Mouse (Mus musculus): ENCODE data around the gene Mroh7. TPM values are rescaled to one million over a fixed set of nuclear protein-coding genes. Genes with fewer than 3 reads are reported as not detected.
"Not testable (repeated sequence)": the region's sequence is repeated elsewhere in the genome, so short reads cannot be mapped to it uniquely, and the experiment has no call there.

Gene Mroh7
- 0.44 and 0.45 TPM in 2 replicates for polyA plus RNA-seq (2014; fragmentation: Nextera tagmentation; extraction: Ambion mirVana)

- no peak for ATAC-seq (ENCODE audit: insufficient number of reproducible peaks, insufficient read depth, low FRiP score, low read depth)
Measured at GRCm38 (mm10) chr4:106730814-106731213, at the start of gene Mroh7. TSS of gene Mroh7 (minus strand) at chr4:106730925.

GRCm38 (mm10) chr4:106780045-106780444, 49.3 kb upstream of the Mroh7 start:
- 62% methylated on average over 3 of the region's 3 CpGs for WGBS
- Histone ChIP-seq H3K36me3 (ENCODE audit: control insufficient read depth, insufficient read depth, low read length) (no peaks in the 10 kb centered on the region), H3K27me3 (ENCODE audit: control insufficient read depth, insufficient read depth, low read length) (no peaks in the 10 kb centered on the region), H3K9me3 (ENCODE audit: control insufficient read depth, low read length) (no peaks in the 10 kb centered on the region), H3K9ac (ENCODE audit: low read length) (no peak overlapping the region), H3K4me1 (ENCODE audit: control insufficient read depth in 2 of 2, insufficient read depth in 2 of 2, low read length in 2 of 2) (peaks cover 31 to 33% of the 10 kb centered on the region in 2 experiments), H3K27ac (replicated peaks in 1 of 2; ENCODE audit: control insufficient read depth in 1 of 2, insufficient read depth in 1 of 2, low read depth in 2 of 2, low read length in 2 of 2) (no peak overlapping the region), H3K4me3 (ENCODE audit: control insufficient read depth in 1 of 2, insufficient read depth in 1 of 2, low read depth in 1 of 2, low read length in 2 of 2) (no peak overlapping the region), H3K4me2 (ENCODE audit: low read length) (no peak overlapping the region)
- no peak for ATAC-seq (ENCODE audit: insufficient number of reproducible peaks, insufficient read depth, low FRiP score, low read depth)

More at GRCm38 (mm10) chr4:106730814-106731213, at the start of gene Mroh7:
- H3K4me2 ChIP-seq (ENCODE audit: low read length): no peak within 1 kb of the TSS
- H3K36me3 ChIP-seq (ENCODE audit: control insufficient read depth, insufficient read depth, low read length): no peaks in the 10 kb centered on the region
- H3K27ac ChIP-seq (replicated peaks in 1 of 2; ENCODE audit: control insufficient read depth in 1 of 2, insufficient read depth in 1 of 2, low read depth in 2 of 2, low read length in 2 of 2): no peak within 1 kb of the TSS
- H3K4me3 ChIP-seq (ENCODE audit: control insufficient read depth in 1 of 2, insufficient read depth in 1 of 2, low read depth in 1 of 2, low read length in 2 of 2): no peak within 1 kb of the TSS
- no peaks in the 10 kb centered on the region for H3K9me3 ChIP-seq (ENCODE audit: control insufficient read depth, low read length)
- 78% methylated on average over 7 of the region's 7 CpGs for WGBS
- no peaks in the 10 kb centered on the region for H3K4me1 ChIP-seq (ENCODE audit: control insufficient read depth in 2 of 2, insufficient read depth in 2 of 2, low read length in 2 of 2)
- no peaks in the 10 kb centered on the region; the same call in 1 of the 2 replicates for H3K27me3 ChIP-seq (ENCODE audit: control insufficient read depth, insufficient read depth, low read length)
- no peak within 1 kb of the TSS for H3K9ac ChIP-seq (ENCODE audit: low read length)

- H3K4me1 ChIP-seq (ENCODE audit: control insufficient read depth in 2 of 2, insufficient read depth in 2 of 2, low read length in 2 of 2): peaks cover 22 to 25% of the 10 kb centered on the region in 2 experiments
- no peaks in the 10 kb centered on the region for H3K36me3 ChIP-seq (ENCODE audit: control insufficient read depth, insufficient read depth, low read length)
- no peaks in the 10 kb centered on the region for H3K9me3 ChIP-seq (ENCODE audit: control insufficient read depth, low read length)
- no peak overlapping the region for H3K9ac ChIP-seq (ENCODE audit: low read length)
- peak overlapping the region; percentile 75 to 87 for H3K27ac ChIP-seq (replicated peaks in 1 of 2; ENCODE audit: control insufficient read depth in 1 of 2, insufficient read depth in 1 of 2, low read depth in 2 of 2, low read length in 2 of 2)
- ATAC-seq (ENCODE audit: insufficient number of reproducible peaks, insufficient read depth, low FRiP score, low read depth): peak; percentile 94
- no peak overlapping the region for H3K4me3 ChIP-seq (ENCODE audit: control insufficient read depth in 1 of 2, insufficient read depth in 1 of 2, low read depth in 1 of 2, low read length in 2 of 2)
- WGBS: 41% methylated on average over 5 of the region's 5 CpGs
- no peaks in the 10 kb centered on the region for H3K27me3 ChIP-seq (ENCODE audit: control insufficient read depth, insufficient read depth, low read length)
- 0 out of 2 replicates have a peak overlapping the region, but pooled peaks have one; percentile 24 for H3K4me2 ChIP-seq (ENCODE audit: low read length)
Measured at GRCm38 (mm10) chr4:106778116-106778788, 47.5 kb upstream of the Mroh7 start.

GRCm38 (mm10) chr4:106776998-106777397, 46.3 kb upstream of the Mroh7 start:
- 51% methylated on average over 3 of the region's 3 CpGs for WGBS

GRCm38 (mm10) chr4:106775767-106776166, 45.0 kb upstream of the Mroh7 start:
- not testable (repeated sequence) for H3K36me3 ChIP-seq (ENCODE audit: control insufficient read depth, insufficient read depth, low read length); ATAC-seq (ENCODE audit: insufficient number of reproducible peaks, insufficient read depth, low FRiP score, low read depth); H3K27me3 ChIP-seq (ENCODE audit: control insufficient read depth, insufficient read depth, low read length); H3K4me3 ChIP-seq (ENCODE audit: control insufficient read depth in 1 of 2, insufficient read depth in 1 of 2, low read depth in 1 of 2, low read length in 2 of 2); H3K9me3 ChIP-seq (ENCODE audit: control insufficient read depth, low read length); H3K4me2 ChIP-seq (ENCODE audit: low read length); H3K27ac ChIP-seq (replicated peaks in 1 of 2; ENCODE audit: control insufficient read depth in 1 of 2, insufficient read depth in 1 of 2, low read depth in 2 of 2, low read length in 2 of 2); H3K9ac ChIP-seq (ENCODE audit: low read length)
- H3K4me1 ChIP-seq (ENCODE audit: control insufficient read depth in 2 of 2, insufficient read depth in 2 of 2, low read length in 2 of 2): peaks cover 15 to 18% of the 10 kb centered on the region in 2 experiments
- 88% methylated on average over 6 of the region's 6 CpGs for WGBS

More at GRCm38 (mm10) chr4:106776998-106777397, 46.3 kb upstream of the Mroh7 start:
- Histone ChIP-seq H3K4me3 (ENCODE audit: control insufficient read depth in 1 of 2, insufficient read depth in 1 of 2, low read depth in 1 of 2, low read length in 2 of 2) (no peak overlapping the region), H3K9ac (ENCODE audit: low read length) (no peak overlapping the region), H3K27me3 (ENCODE audit: control insufficient read depth, insufficient read depth, low read length) (no peaks in the 10 kb centered on the region), H3K4me2 (ENCODE audit: low read length) (no peak overlapping the region), H3K27ac (replicated peaks in 1 of 2; ENCODE audit: control insufficient read depth in 1 of 2, insufficient read depth in 1 of 2, low read depth in 2 of 2, low read length in 2 of 2) (no peak overlapping the region), H3K4me1 (ENCODE audit: control insufficient read depth in 2 of 2, insufficient read depth in 2 of 2, low read length in 2 of 2) (peaks cover 15 to 18% of the 10 kb centered on the region in 2 experiments), H3K36me3 (ENCODE audit: control insufficient read depth, insufficient read depth, low read length) (no peaks in the 10 kb centered on the region), H3K9me3 (ENCODE audit: control insufficient read depth, low read length) (no peaks in the 10 kb centered on the region)
- ATAC-seq (ENCODE audit: insufficient number of reproducible peaks, insufficient read depth, low FRiP score, low read depth): no peak

- no peak for ATAC-seq (ENCODE audit: insufficient number of reproducible peaks, insufficient read depth, low FRiP score, low read depth)
- H3K9ac ChIP-seq (ENCODE audit: low read length): no peak overlapping the region
- H3K4me2 ChIP-seq (ENCODE audit: low read length): no peak overlapping the region
- no peaks in the 10 kb centered on the region for H3K9me3 ChIP-seq (ENCODE audit: control insufficient read depth, low read length)
- H3K4me3 ChIP-seq (ENCODE audit: control insufficient read depth in 1 of 2, insufficient read depth in 1 of 2, low read depth in 1 of 2, low read length in 2 of 2): no peak overlapping the region
- no peaks in the 10 kb centered on the region for H3K36me3 ChIP-seq (ENCODE audit: control insufficient read depth, insufficient read depth, low read length)
- no peaks in the 10 kb centered on the region for H3K4me1 ChIP-seq (ENCODE audit: control insufficient read depth in 2 of 2, insufficient read depth in 2 of 2, low read length in 2 of 2)
- WGBS: 90% methylated on average over 1 of the region's 1 CpGs
- H3K27ac ChIP-seq (replicated peaks in 1 of 2; ENCODE audit: control insufficient read depth in 1 of 2, insufficient read depth in 1 of 2, low read depth in 2 of 2, low read length in 2 of 2): no peak overlapping the region
- no peaks in the 10 kb centered on the region for H3K27me3 ChIP-seq (ENCODE audit: control insufficient read depth, insufficient read depth, low read length)
Measured at GRCm38 (mm10) chr4:106772558-106772957, 41.8 kb upstream of the Mroh7 start.

- no peaks in the 10 kb centered on the region for H3K9me3 ChIP-seq (ENCODE audit: control insufficient read depth, low read length)
- H3K4me2 ChIP-seq (ENCODE audit: low read length): no peak overlapping the region
- no peak overlapping the region for H3K27ac ChIP-seq (replicated peaks in 1 of 2; ENCODE audit: control insufficient read depth in 1 of 2, insufficient read depth in 1 of 2, low read depth in 2 of 2, low read length in 2 of 2)
- ATAC-seq (ENCODE audit: insufficient number of reproducible peaks, insufficient read depth, low FRiP score, low read depth): no peak
- no peak overlapping the region for H3K4me3 ChIP-seq (ENCODE audit: control insufficient read depth in 1 of 2, insufficient read depth in 1 of 2, low read depth in 1 of 2, low read length in 2 of 2)
- WGBS: 79% methylated on average over 2 of the region's 2 CpGs
- no peaks in the 10 kb centered on the region for H3K27me3 ChIP-seq (ENCODE audit: control insufficient read depth, insufficient read depth, low read length)
- no peaks in the 10 kb centered on the region for H3K4me1 ChIP-seq (ENCODE audit: control insufficient read depth in 2 of 2, insufficient read depth in 2 of 2, low read length in 2 of 2)
- H3K9ac ChIP-seq (ENCODE audit: low read length): no peak overlapping the region
- H3K36me3 ChIP-seq (ENCODE audit: control insufficient read depth, insufficient read depth, low read length): no peaks in the 10 kb centered on the region
Measured at GRCm38 (mm10) chr4:106769306-106769705, 38.6 kb upstream of the Mroh7 start.

GRCm38 (mm10) chr4:106764166-106764565, 33.4 kb upstream of the Mroh7 start:
- Histone ChIP-seq H3K4me1 (ENCODE audit: control insufficient read depth in 2 of 2, insufficient read depth in 2 of 2, low read length in 2 of 2) (no peaks in the 10 kb centered on the region), H3K27me3 (ENCODE audit: control insufficient read depth, insufficient read depth, low read length) (no peaks in the 10 kb centered on the region), H3K4me3 (ENCODE audit: control insufficient read depth in 1 of 2, insufficient read depth in 1 of 2, low read depth in 1 of 2, low read length in 2 of 2) (no peak overlapping the region), H3K4me2 (ENCODE audit: low read length) (no peak overlapping the region), H3K36me3 (ENCODE audit: control insufficient read depth, insufficient read depth, low read length) (no peaks in the 10 kb centered on the region), H3K9ac (ENCODE audit: low read length) (no peak overlapping the region), H3K9me3 (ENCODE audit: control insufficient read depth, low read length) (no peaks in the 10 kb centered on the region), H3K27ac (replicated peaks in 1 of 2; ENCODE audit: control insufficient read depth in 1 of 2, insufficient read depth in 1 of 2, low read depth in 2 of 2, low read length in 2 of 2) (no peak overlapping the region)
- 77% methylated on average over 7 of the region's 7 CpGs for WGBS
- no peak for ATAC-seq (ENCODE audit: insufficient number of reproducible peaks, insufficient read depth, low FRiP score, low read depth)

Data from heart, embryonic 14.5 days (tissue).